Mouse (Mus musculus): ENCODE measurements around the gene Tgfb2.

Gene Tgfb2

GRCm38 (mm10) chr1:186575629-186576028, 130.2 kb downstream of the Tgfb2 start:
- DNase-seq = no peak

- DNase-seq = no peak
These were observed 130.7 kb downstream of the Tgfb2 start for GRCm38 (mm10) chr1:186575074-186575473.

All from lung, adult 18-20 months (tissue).